Mouse (Mus musculus) G1E (cell line): ENCODE measurements around the gene Ppp1r27.

Experiments
- CTCF ChIP-seq: IDR thresholded peaks from 2 replicates; pipeline ENCODE4 v1.5.1; 2012; ENCODE audit warnings: low read depth, low read length, inconsistent platforms, mixed read lengths
- GATA1 ChIP-seq: IDR thresholded peaks from 2 replicates; pipeline ENCODE4 v1.6.1; 2012; ENCODE audit warnings: borderline replicate concordance, low read length, inconsistent platforms, mixed read lengths
- POLR2AphosphoS5 ChIP-seq: IDR thresholded peaks from 2 replicates; pipeline ENCODE4 v1.6.1; 2012; ENCODE audit warnings: low read depth, low read length, inconsistent platforms; ENCODE audit not compliant: insufficient replicate concordance

DNA sequence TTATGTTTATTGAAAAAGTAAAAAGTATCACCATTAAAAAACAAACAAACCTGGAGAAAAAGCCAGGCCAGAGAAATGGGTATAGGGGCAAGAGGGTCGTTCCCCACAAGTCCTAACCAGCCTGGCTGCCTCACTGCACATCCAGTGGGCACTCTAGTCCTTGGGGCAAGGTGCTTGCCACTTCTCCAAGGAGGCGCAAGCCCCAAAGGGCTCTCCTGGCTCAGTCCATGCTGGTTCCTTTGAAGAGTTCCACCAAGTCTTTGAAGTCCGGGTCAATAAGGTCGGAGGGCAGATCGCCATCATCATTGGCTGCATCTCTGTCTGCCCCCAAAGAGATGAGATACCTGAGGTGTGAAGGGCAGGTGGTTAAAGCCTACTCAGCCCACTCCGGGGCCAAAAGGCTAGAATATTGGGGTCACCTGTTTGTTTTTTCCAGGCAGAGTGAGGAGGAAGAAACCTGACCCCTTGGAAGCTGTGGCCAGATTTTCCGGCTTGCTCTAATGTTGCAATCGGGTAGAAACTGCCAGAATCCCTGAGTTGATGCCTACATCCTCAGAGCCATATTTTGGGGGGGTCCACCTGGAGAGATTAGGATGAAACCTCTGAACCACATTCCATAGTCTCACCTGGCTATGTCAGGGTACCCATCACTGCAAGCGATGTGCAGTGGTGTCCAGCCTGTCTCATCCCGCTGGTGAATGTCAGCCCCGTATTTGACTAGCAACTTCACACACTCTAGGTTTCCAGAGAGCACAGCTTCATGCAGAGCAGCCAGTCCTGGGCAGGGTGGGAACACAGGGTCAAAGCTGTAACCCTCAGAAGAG is 734 bp downstream of the Ppp1r27 start:
- no peak for TF ChIP-seq CTCF
- TF ChIP-seq POLR2AphosphoS5: no peak
- no peak for TF ChIP-seq GATA1
